Mouse (Mus musculus): ENCODE data around the gene Cyp2c23.

Gene Cyp2c23

GRCm38 (mm10) chr19:44028972-44029371 is at the start of gene Cyp2c23:
TSS of gene Cyp2c23 (minus strand) at chr19:44029208.
- no peak for ATAC-seq (ENCODE audit: insufficient number of reproducible peaks, low FRiP score, low TSS enrichment)

GRCm38 (mm10) chr19:44077024-44077423 is 48.0 kb upstream of the Cyp2c23 start:
- no peak for ATAC-seq (ENCODE audit: insufficient number of reproducible peaks, low FRiP score, low TSS enrichment)

- ATAC-seq (ENCODE audit: insufficient number of reproducible peaks, low FRiP score, low TSS enrichment), result no peak
Observed at GRCm38 (mm10) chr19:44076457-44076856, 47.4 kb upstream of the Cyp2c23 start.

GRCm38 (mm10) chr19:44074986-44075385 is 46.0 kb upstream of the Cyp2c23 start:
- ATAC-seq (ENCODE audit: insufficient number of reproducible peaks, low FRiP score, low TSS enrichment), result no peak

GRCm38 (mm10) chr19:44071166-44071565 is 42.2 kb upstream of the Cyp2c23 start:
- no peak for ATAC-seq (ENCODE audit: insufficient number of reproducible peaks, low FRiP score, low TSS enrichment)

- no peak for ATAC-seq (ENCODE audit: insufficient number of reproducible peaks, low FRiP score, low TSS enrichment)
Observed at GRCm38 (mm10) chr19:44069914-44070232, 40.9 kb upstream of the Cyp2c23 start.

- peak; percentile 83 for ATAC-seq (ENCODE audit: insufficient number of reproducible peaks, low FRiP score, low TSS enrichment)
Observed at GRCm38 (mm10) chr19:44069121-44069913, 40.3 kb upstream of the Cyp2c23 start, which contains the start of gene Erlin1. TSS of gene Erlin1 (minus strand) at chr19:44069785.

- no peak for ATAC-seq (ENCODE audit: insufficient number of reproducible peaks, low FRiP score, low TSS enrichment)
Observed at GRCm38 (mm10) chr19:44068232-44068631, 39.2 kb upstream of the Cyp2c23 start.

- no peak for ATAC-seq (ENCODE audit: insufficient number of reproducible peaks, low FRiP score, low TSS enrichment)
Observed at GRCm38 (mm10) chr19:44067323-44068049, 38.5 kb upstream of the Cyp2c23 start.

- ATAC-seq (ENCODE audit: insufficient number of reproducible peaks, low FRiP score, low TSS enrichment), result no peak
Observed at GRCm38 (mm10) chr19:44064734-44065133, 35.7 kb upstream of the Cyp2c23 start.

GRCm38 (mm10) chr19:44063773-44064172 is 34.8 kb upstream of the Cyp2c23 start:
- no peak for ATAC-seq (ENCODE audit: insufficient number of reproducible peaks, low FRiP score, low TSS enrichment)

GRCm38 (mm10) chr19:44060226-44060625 is 31.2 kb upstream of the Cyp2c23 start:
- no peak for ATAC-seq (ENCODE audit: insufficient number of reproducible peaks, low FRiP score, low TSS enrichment)

- ATAC-seq (ENCODE audit: insufficient number of reproducible peaks, low FRiP score, low TSS enrichment), result no peak
Observed at GRCm38 (mm10) chr19:44055173-44055826, 26.3 kb upstream of the Cyp2c23 start.

GRCm38 (mm10) chr19:44050388-44050787 is 21.4 kb upstream of the Cyp2c23 start:
- ATAC-seq (ENCODE audit: insufficient number of reproducible peaks, low FRiP score, low TSS enrichment), result no peak

- ATAC-seq (ENCODE audit: insufficient number of reproducible peaks, low FRiP score, low TSS enrichment), result no peak
Observed at GRCm38 (mm10) chr19:44049282-44049681, 20.3 kb upstream of the Cyp2c23 start.

- no peak for ATAC-seq (ENCODE audit: insufficient number of reproducible peaks, low FRiP score, low TSS enrichment)
Observed at GRCm38 (mm10) chr19:44045847-44046246, 16.8 kb upstream of the Cyp2c23 start.

GRCm38 (mm10) chr19:44042121-44042520 is 13.1 kb upstream of the Cyp2c23 start:
- no peak for ATAC-seq (ENCODE audit: insufficient number of reproducible peaks, low FRiP score, low TSS enrichment)

- ATAC-seq (ENCODE audit: insufficient number of reproducible peaks, low FRiP score, low TSS enrichment), result no peak
Observed at GRCm38 (mm10) chr19:44033396-44033795, 4.4 kb upstream of the Cyp2c23 start.

GRCm38 (mm10) chr19:44032046-44032744 is 3.2 kb upstream of the Cyp2c23 start:
- no peak for ATAC-seq (ENCODE audit: insufficient number of reproducible peaks, low FRiP score, low TSS enrichment)

- no peak for ATAC-seq (ENCODE audit: insufficient number of reproducible peaks, low FRiP score, low TSS enrichment)
Observed at GRCm38 (mm10) chr19:44030024-44030423, 1.0 kb upstream of the Cyp2c23 start.

Measured in cerebellum, adult (tissue).